Mouse (Mus musculus) limb, embryonic 11.5 days (tissue): ENCODE measurements at regions not wholly inside any gene's neighbourhood (a gene's known extent, or its start where the extent isn't known, plus 50 kb on each side); places are given as distances from the start of the nearest gene placed in this dataset.

Experiments used
- ATAC-seq: fragments of 200-750 bp; cut with Nextera tagmentation; 2 replicates; pipeline ENCODE4 v1.8.0; 2017; ENCODE audit warnings: low read depth; ENCODE audit not compliant: insufficient number of reproducible peaks, low FRiP score, low TSS enrichment
- DNase-seq: peaks from one replicate; pipeline ENCODE4 v3.0.0-alpha.2; 2015; ENCODE audit warnings: low spot score
- H3K27ac ChIP-seq: fragments of 300-500 bp; sonication (generic); replicated peaks from 2 replicates; pipeline ENCODE4 v1.5.1; 2014; ENCODE audit warnings: low read depth, mild to moderate bottlenecking, low read length
- H3K27me3 ChIP-seq: fragments of 300-500 bp; sonication (generic); 2 replicates; pipeline ENCODE4 v1.6.1; 2014; ENCODE audit warnings: mild to moderate bottlenecking, low read length, mixed read lengths; ENCODE audit not compliant: control insufficient read depth, insufficient read depth
- H3K36me3 ChIP-seq: fragments of 300-500 bp; sonication (generic); 2 replicates; pipeline ENCODE4 v1.6.1; 2014; ENCODE audit warnings: mild to moderate bottlenecking, low read length, moderate library complexity, mixed read lengths; ENCODE audit not compliant: control insufficient read depth, insufficient read depth
- H3K4me1 ChIP-seq: fragments of 300-500 bp; sonication (generic); 2 replicates; pipeline ENCODE4 v1.6.1; 2014; ENCODE audit warnings: low read length, mixed read lengths; ENCODE audit not compliant: control insufficient read depth, insufficient read depth
- H3K4me2 ChIP-seq: fragments of 300-500 bp; sonication (generic); 2 replicates; pipeline ENCODE4 v1.6.1; 2014; ENCODE audit warnings: low read depth, mild to moderate bottlenecking, moderate library complexity; ENCODE audit not compliant: severe bottlenecking
- H3K4me3 ChIP-seq: fragments of 300-500 bp; sonication (generic); 2 replicates; pipeline ENCODE4 v1.5.1; 2014; ENCODE audit warnings: low read depth, low read length
- H3K9ac ChIP-seq: fragments of 300-500 bp; sonication (generic); 2 replicates; pipeline ENCODE4 v1.6.1; 2014; ENCODE audit warnings: mild to moderate bottlenecking, low read length
- H3K9me3 ChIP-seq: fragments of 300-500 bp; sonication (generic); 2 replicates; pipeline ENCODE4 v1.6.1; 2016; ENCODE audit warnings: low read length; ENCODE audit not compliant: control insufficient read depth
- WGBS: fragments of 180-500 bp; shearing (Covaris S2); extraction: QIAGEN DNeasy Blood & Tissue Kit; methylation state at CpG from one replicate; pipeline ENCODE4 v1.1.7; 2014; 5-methylcytosine and 5-hydroxymethylcytosine counted together

DNA sequence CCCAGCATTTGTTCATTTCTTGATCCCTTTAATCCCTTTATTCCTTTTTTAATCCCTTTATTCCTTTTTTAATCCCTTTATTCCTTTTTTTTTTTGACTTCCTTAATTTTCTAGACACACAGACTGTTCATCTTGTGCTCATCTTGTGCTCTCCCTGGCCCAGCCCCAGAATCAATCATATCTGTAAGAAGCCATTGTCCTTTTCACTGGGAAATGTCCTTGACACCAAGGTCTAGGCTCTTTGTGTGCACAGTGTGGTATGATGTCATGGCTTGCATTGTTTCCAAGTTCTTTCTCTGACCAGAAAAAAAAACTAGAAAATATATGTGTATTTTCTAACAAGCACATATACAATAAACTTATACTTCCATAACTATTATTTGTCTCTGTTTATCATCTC lies 78.9 kb upstream of the Magi1 start:
- Histone ChIP-seq H3K9me3 (no peaks in the 10 kb centered on the region), H3K36me3 (no peaks in the 10 kb centered on the region), H3K4me1 (peaks cover 4% of the 10 kb centered on the region; the same call in 1 of the 2 replicates), H3K4me2 (no peak overlapping the region), H3K9ac (no peak overlapping the region), H3K4me3 (no peak overlapping the region), H3K27me3 (no peaks in the 10 kb centered on the region), H3K27ac (no peak overlapping the region)
- ATAC-seq = no peak
- DNase-seq = no peak

GRCm38 (mm10) chr6:94357568-94357967 lies 73.9 kb upstream of the Magi1 start:
- ATAC-seq = no peak
- Histone ChIP-seq H3K36me3 (no peaks in the 10 kb centered on the region), H3K4me1 (peaks cover 13% of the 10 kb centered on the region), H3K4me3 (no peak overlapping the region), H3K4me2 (no peak overlapping the region), H3K27me3 (no peaks in the 10 kb centered on the region), H3K27ac (no peak overlapping the region), H3K9ac (no peak overlapping the region), H3K9me3 (no peaks in the 10 kb centered on the region)
- no peak for DNase-seq
- 65% methylated on average over 4 of the region's 4 CpGs for WGBS

DNA sequence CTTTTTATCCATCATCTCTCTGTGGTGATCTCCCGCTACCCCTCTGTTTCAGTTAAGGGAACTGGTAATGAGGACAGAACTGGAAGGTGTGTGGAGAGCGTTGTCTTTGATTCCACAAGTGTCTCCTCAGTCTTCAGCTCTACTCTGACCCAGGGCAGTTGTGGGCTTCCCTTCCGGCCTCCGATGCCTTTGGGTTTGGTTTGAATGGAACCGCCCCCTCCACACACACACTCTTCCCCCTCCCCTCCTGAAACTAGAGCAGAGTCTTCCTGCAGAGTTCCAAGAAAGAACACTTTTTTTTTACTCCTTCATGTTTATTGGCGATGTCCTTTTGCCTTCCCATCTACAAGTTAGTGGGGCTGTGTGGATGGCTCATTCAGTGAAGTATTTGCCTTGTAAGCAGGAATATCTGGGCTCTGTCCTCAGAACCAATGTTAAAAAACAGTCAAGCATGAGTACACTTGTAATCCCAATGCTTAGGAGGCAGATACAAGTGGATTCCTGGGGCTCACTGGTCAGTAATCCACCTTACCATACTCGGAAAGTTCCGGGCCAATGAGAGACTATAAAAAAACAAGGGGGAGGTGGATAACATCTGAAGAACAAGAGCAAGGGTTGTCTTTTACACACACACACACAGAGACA lies 70.9 kb upstream of the Magi1 start:
- H3K4me3 ChIP-seq = no peak overlapping the region
- no peaks in the 10 kb centered on the region for H3K9me3 ChIP-seq
- peaks cover 13% of the 10 kb centered on the region for H3K4me1 ChIP-seq
- no peak overlapping the region for H3K4me2 ChIP-seq
- H3K27ac ChIP-seq = no peak overlapping the region
- H3K9ac ChIP-seq = no peak overlapping the region
- no peaks in the 10 kb centered on the region for H3K27me3 ChIP-seq
- DNase-seq (peak; percentile 49), ATAC-seq (peak; percentile 31; the same call in 1 of the 2 replicates)
- WGBS = 37% methylated on average over 8 of the region's 8 CpGs
- no peaks in the 10 kb centered on the region for H3K36me3 ChIP-seq

GRCm38 (mm10) chr6:94344296-94344695 lies 60.6 kb upstream of the Magi1 start:
- no peak overlapping the region for H3K4me3 ChIP-seq
- H3K27me3 ChIP-seq = no peaks in the 10 kb centered on the region
- H3K4me1 ChIP-seq = no peaks in the 10 kb centered on the region
- H3K4me2 ChIP-seq = no peak overlapping the region
- H3K27ac ChIP-seq = no peak overlapping the region
- peaks cover 3% of the 10 kb centered on the region; the same call in 1 of the 2 replicates for H3K9me3 ChIP-seq
- WGBS = 80% methylated on average over 2 of the region's 2 CpGs
- DNase-seq (no peak), ATAC-seq (no peak)
- H3K9ac ChIP-seq = no peak overlapping the region
- no peaks in the 10 kb centered on the region for H3K36me3 ChIP-seq

GRCm38 (mm10) chr6:94340546-94340945 lies 56.8 kb upstream of the Magi1 start:
- no peak for DNase-seq
- Histone ChIP-seq H3K4me2 (no peak overlapping the region), H3K27ac (no peak overlapping the region), H3K9me3 (no peaks in the 10 kb centered on the region), H3K4me1 (peaks cover 8% of the 10 kb centered on the region; the same call in 1 of the 2 replicates), H3K36me3 (no peaks in the 10 kb centered on the region), H3K9ac (no peak overlapping the region), H3K4me3 (no peak overlapping the region), H3K27me3 (no peaks in the 10 kb centered on the region)
- no peak for ATAC-seq
- WGBS = 39% methylated on average over 2 of the region's 2 CpGs

- Histone ChIP-seq H3K27me3 (no peaks in the 10 kb centered on the region), H3K9ac (peak overlapping the region; percentile 12; the same call in 1 of the 2 replicates), H3K36me3 (no peaks in the 10 kb centered on the region), H3K4me1 (peaks cover 18% of the 10 kb centered on the region), H3K4me2 (peak overlapping the region; percentile 17; the same call in 1 of the 2 replicates), H3K27ac (0 out of 2 replicates have a peak overlapping the region, but pooled peaks have one; percentile 61), H3K4me3 (no peak overlapping the region), H3K9me3 (no peaks in the 10 kb centered on the region)
- peak; percentile 77 for DNase-seq
- peak; percentile 82; the same call in 1 of the 2 replicates for ATAC-seq
- 18% methylated on average over 6 of the region's 6 CpGs for WGBS
Observed at GRCm38 (mm10) chr6:94336168-94336567, 52.5 kb upstream of the Magi1 start.
